Mouse (Mus musculus): ENCODE data around the gene Gpr153.
A peak's percentile ranks its signal among the peaks of the same experiment; 100 is the strongest.

The Gpr153 gene

GRCm38 (mm10) chr4:152287317-152288120 is 13.5 kb downstream of the Gpr153 start:
- no peak for DNase-seq (ENCODE audit: low spot score)

- no peak for DNase-seq (ENCODE audit: low spot score)
Observed at GRCm38 (mm10) chr4:152288398-152288945, 14.4 kb downstream of the Gpr153 start.

GRCm38 (mm10) chr4:152290385-152290784 is 16.4 kb downstream of the Gpr153 start:
- no peak for DNase-seq (ENCODE audit: low spot score)

GRCm38 (mm10) chr4:152290991-152291390 is 17.0 kb downstream of the Gpr153 start:
- no peak for DNase-seq (ENCODE audit: low spot score)

GRCm38 (mm10) chr4:152291562-152291961 is 17.5 kb downstream of the Gpr153 start, which contains the start of gene Hes3:
TSS of gene Hes3 (minus strand) at chr4:152291662.
- no peak for DNase-seq (ENCODE audit: low spot score)

- no peak for DNase-seq (ENCODE audit: low spot score)
Observed at GRCm38 (mm10) chr4:152292102-152292765, 18.2 kb downstream of the Gpr153 start.

GRCm38 (mm10) chr4:152294188-152294929 is 20.3 kb downstream of the Gpr153 start:
- no peak for DNase-seq (ENCODE audit: low spot score)

GRCm38 (mm10) chr4:152295916-152296315 is 21.9 kb downstream of the Gpr153 start:
- DNase-seq (ENCODE audit: low spot score), result no peak

- DNase-seq (ENCODE audit: low spot score), result no peak
Observed at GRCm38 (mm10) chr4:152296371-152296770, 22.3 kb downstream of the Gpr153 start.

- peak; percentile 100 for DNase-seq (ENCODE audit: low spot score)
Observed at GRCm38 (mm10) chr4:152296874-152297861, 23.1 kb downstream of the Gpr153 start, which contains the start of gene Icmt. TSS of gene Icmt (plus strand) at chr4:152297227.

GRCm38 (mm10) chr4:152298836-152299235 is 24.8 kb downstream of the Gpr153 start:
- DNase-seq (ENCODE audit: low spot score), result no peak

- no peak for DNase-seq (ENCODE audit: low spot score)
Observed at GRCm38 (mm10) chr4:152300375-152300774, 26.3 kb downstream of the Gpr153 start.

- no peak for DNase-seq (ENCODE audit: low spot score)
Observed at GRCm38 (mm10) chr4:152302012-152302411, 28.0 kb downstream of the Gpr153 start.

- no peak for DNase-seq (ENCODE audit: low spot score)
Observed at GRCm38 (mm10) chr4:152303172-152303571, 29.1 kb downstream of the Gpr153 start.

GRCm38 (mm10) chr4:152304685-152305084 is 30.7 kb downstream of the Gpr153 start:
- no peak for DNase-seq (ENCODE audit: low spot score)

- no peak for DNase-seq (ENCODE audit: low spot score)
Observed at GRCm38 (mm10) chr4:152305991-152306390, 32.0 kb downstream of the Gpr153 start.

- DNase-seq (ENCODE audit: low spot score), result no peak
Observed at GRCm38 (mm10) chr4:152307542-152307941, 33.5 kb downstream of the Gpr153 start.

GRCm38 (mm10) chr4:152312186-152312585 is 38.2 kb downstream of the Gpr153 start:
- DNase-seq (ENCODE audit: low spot score), result no peak

GRCm38 (mm10) chr4:152313211-152313632 is 39.2 kb downstream of the Gpr153 start:
- no peak for DNase-seq (ENCODE audit: low spot score)

- DNase-seq (ENCODE audit: low spot score), result peak; percentile 82
Observed at GRCm38 (mm10) chr4:152313934-152314333, 39.9 kb downstream of the Gpr153 start.
